Mouse (Mus musculus) splenic B cell, adult 2 months (primary cell): ENCODE measurements around the gene Nme3.

Experiments used
- DNase-seq: peaks from one replicate; pipeline ENCODE4 v3.0.0-alpha.2; 2011; ENCODE audit warnings: low read depth, low spot score
- H3K27me3 ChIP-seq: 2 replicates; pipeline ENCODE4 v1.6.1; 2012; ENCODE audit warnings: mild to moderate bottlenecking, low read length, moderate library complexity, mixed read lengths; ENCODE audit not compliant: control insufficient read depth, poor library complexity, insufficient read depth, severe bottlenecking
- H3K36me3 ChIP-seq: 2 replicates; pipeline ENCODE4 v1.6.1; 2012; ENCODE audit warnings: mild to moderate bottlenecking, low read length, moderate library complexity, mixed read lengths; ENCODE audit not compliant: control insufficient read depth, poor library complexity, insufficient read depth, severe bottlenecking

The Nme3 gene

DNA sequence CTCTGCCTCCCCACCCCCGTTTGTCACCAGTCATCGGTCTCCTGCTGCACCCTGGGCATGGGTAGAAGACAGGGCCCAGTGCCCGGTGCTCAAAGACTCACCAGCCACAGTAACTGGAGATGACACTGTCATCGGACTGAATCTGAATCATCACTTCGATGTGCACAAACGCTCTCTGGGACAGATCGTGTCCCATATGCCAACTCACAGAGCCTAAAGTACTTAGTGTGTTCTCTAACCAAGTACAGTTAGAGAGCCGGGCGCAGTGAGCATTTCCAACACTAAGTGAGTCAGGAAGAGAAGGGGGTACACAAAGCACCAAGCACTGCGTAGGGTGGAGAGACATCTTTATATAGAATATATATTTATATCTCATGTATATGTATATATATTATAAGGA lies 28.4 kb upstream of the Nme3 start:
- DNase-seq, result no peak
- H3K36me3 ChIP-seq, result peaks cover 5% of the 10 kb centered on the region; the same call in 1 of the 2 replicates
- H3K27me3 ChIP-seq, result no peaks in the 10 kb centered on the region

- no peaks in the 10 kb centered on the region for H3K36me3 ChIP-seq
- no peaks in the 10 kb centered on the region for H3K27me3 ChIP-seq
- DNase-seq, result no peak
These were observed 22.4 kb upstream of the Nme3 start for GRCm38 (mm10) chr17:24873695-24874404.

GRCm38 (mm10) chr17:24874405-24874745 lies 21.9 kb upstream of the Nme3 start:
- Histone ChIP-seq H3K27me3 (no peaks in the 10 kb centered on the region), H3K36me3 (no peaks in the 10 kb centered on the region)
- DNase-seq, result no peak

GRCm38 (mm10) chr17:24874989-24875388 lies 21.3 kb upstream of the Nme3 start:
- no peak for DNase-seq
- no peaks in the 10 kb centered on the region for H3K36me3 ChIP-seq
- H3K27me3 ChIP-seq, result no peaks in the 10 kb centered on the region

- H3K36me3 ChIP-seq, result peaks cover under 1% of the 10 kb centered on the region; the same call in 1 of the 2 replicates
- no peak for DNase-seq
- no peaks in the 10 kb centered on the region for H3K27me3 ChIP-seq
These were observed 18.8 kb upstream of the Nme3 start for GRCm38 (mm10) chr17:24877336-24878116.

DNA sequence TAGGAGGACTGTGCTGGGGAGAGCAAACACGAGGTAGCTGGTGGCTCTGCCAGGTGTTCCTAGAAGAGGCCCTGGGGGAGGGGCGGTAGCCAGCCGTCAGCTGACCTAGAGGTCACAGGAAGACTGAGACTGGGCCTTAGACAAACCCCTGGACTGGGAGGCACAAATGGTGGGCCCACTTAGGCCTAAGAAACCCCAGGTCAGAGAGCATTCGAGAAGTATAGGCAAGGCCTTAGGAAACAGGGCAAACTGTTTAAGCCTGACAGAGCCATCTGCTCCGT lies 18.2 kb upstream of the Nme3 start:
- Histone ChIP-seq H3K36me3 (peaks cover 5% of the 10 kb centered on the region; the same call in 1 of the 2 replicates), H3K27me3 (no peaks in the 10 kb centered on the region)
- no peak for DNase-seq

DNA sequence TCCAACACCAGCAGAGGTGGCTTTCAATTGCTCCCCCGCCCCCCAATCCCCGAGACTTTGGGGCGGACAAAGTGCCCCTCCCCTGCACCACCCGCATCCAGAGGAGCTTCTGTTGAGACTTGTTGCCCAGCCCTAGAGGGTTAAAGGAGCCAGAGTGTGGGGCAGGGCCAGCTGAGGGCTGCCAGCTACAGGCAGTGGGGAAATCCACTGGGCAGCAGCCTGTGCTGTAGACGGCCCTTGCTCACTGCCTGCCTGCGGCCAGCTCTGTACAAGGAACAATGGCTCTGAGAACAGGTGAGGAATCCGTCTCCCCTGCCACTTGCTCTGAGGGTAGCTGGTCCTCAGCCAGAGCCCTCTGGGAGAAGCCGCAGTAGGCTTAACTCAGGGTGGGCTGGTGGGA lies 17.8 kb upstream of the Nme3 start:
- DNase-seq, result no peak
- Histone ChIP-seq H3K27me3 (no peaks in the 10 kb centered on the region), H3K36me3 (peaks cover 8% of the 10 kb centered on the region; the same call in 1 of the 2 replicates)

DNA sequence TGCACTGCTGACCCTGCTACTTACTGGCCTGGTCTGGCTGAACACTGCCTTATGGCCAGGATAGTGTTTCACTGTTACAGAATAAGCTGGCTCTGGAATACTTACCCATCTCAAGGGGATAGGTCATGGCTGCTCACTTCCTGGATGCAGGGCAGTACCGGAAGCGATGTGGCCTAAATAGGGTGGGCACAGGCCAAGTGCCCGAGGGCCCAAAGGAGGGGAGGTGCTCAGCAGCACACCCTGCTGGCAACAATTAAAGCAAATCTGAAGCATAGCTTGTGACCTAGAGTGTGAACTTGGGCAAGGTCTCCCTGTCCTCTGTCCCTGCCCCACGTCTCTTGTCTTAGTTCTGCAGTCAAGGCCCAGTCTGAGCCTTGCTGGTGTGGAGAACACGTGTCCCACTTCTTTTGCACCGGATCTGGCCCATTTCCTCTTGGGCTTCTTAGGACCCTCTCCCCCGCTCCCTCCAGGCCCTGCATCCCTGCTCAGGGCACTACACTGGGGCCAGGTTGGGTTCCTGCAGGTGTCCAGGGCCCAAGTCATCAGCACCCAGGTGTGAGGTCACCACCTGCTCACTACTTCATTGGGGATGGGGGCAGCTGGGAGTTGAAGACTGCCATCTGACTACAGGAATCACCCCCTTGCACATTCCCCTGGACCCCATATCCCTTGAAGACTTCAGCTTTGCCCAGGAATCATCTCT lies 14.4 kb upstream of the Nme3 start:
- Histone ChIP-seq H3K27me3 (no peaks in the 10 kb centered on the region), H3K36me3 (peaks cover 9% of the 10 kb centered on the region)
- peak; percentile 60 for DNase-seq

- peaks cover 9% of the 10 kb centered on the region for H3K36me3 ChIP-seq
- H3K27me3 ChIP-seq, result no peaks in the 10 kb centered on the region
- DNase-seq, result no peak
These were observed 11.9 kb upstream of the Nme3 start for GRCm38 (mm10) chr17:24884391-24884790.

GRCm38 (mm10) chr17:24885356-24886133 lies 10.8 kb upstream of the Nme3 start:
- H3K36me3 ChIP-seq, result peaks cover 9% of the 10 kb centered on the region
- H3K27me3 ChIP-seq, result no peaks in the 10 kb centered on the region
- no peak for DNase-seq

GRCm38 (mm10) chr17:24886134-24886931 lies 10.0 kb upstream of the Nme3 start, which contains the start of the genes Nubp2 and Spsb3:
Nubp2 (minus strand) TSS chr17:24886349.
Spsb3 (plus strand) TSS chr17:24886643.
- Histone ChIP-seq H3K36me3 (peaks cover 9% of the 10 kb centered on the region), H3K27me3 (no peaks in the 10 kb centered on the region)
- peak; percentile 99 for DNase-seq

DNA sequence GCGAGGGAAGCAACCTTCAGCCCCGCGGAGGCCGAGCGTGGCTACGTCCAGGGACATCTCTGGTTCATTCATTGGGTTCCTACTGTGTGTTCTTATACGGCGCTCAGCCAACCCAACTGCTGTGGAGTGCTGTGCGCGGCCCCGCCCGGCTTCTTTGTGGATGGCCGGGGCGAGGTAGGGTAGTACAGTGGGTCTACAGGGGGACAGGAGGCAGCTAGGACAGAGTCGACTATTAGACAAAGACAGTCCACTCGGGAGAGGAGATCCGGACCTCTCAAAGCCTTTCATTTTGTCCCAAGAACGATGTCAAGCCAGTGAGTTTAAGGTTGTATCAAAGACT lies 9.4 kb upstream of the Nme3 start:
- DNase-seq, result peak; percentile 18
- Histone ChIP-seq H3K36me3 (peaks cover 9% of the 10 kb centered on the region), H3K27me3 (no peaks in the 10 kb centered on the region)

- Histone ChIP-seq H3K36me3 (peaks cover 9% of the 10 kb centered on the region), H3K27me3 (no peaks in the 10 kb centered on the region)
- DNase-seq, result peak; percentile 19
These were observed 8.8 kb upstream of the Nme3 start for GRCm38 (mm10) chr17:24887291-24888080.
